Mouse (Mus musculus): Measurements from ENCODE around the gene Olfr96. TPM values are rescaled to one million over a fixed set of nuclear protein-coding genes. Genes with fewer than 3 reads are reported as not detected.
A peak's percentile ranks its signal among the peaks of the same experiment; 100 is the strongest.

The Olfr96 gene
- total and polyA plus RNA-seq, 2 experiments = not detected

DNA sequence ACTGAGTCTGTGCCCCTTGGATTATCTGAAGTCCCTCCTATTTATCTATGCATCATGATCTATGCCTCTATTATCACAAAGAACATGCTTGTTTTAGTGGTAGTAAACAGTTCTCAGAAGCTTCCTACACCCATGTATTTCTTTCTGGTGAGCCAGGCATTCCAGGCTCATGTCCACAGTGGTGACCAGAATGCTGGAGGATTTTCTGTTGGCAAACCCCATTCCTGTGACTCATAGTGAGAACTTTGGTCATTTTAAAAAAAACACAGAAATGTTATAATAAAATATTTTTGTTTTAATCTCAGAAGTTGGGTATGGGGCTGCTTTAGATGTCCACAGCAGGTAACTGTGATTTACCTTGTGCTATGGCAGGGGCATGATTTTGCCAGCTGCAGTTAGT, 29.5 kb downstream of the Olfr96 start:
- TF ChIP-seq CTCF (IDR thresholded peaks at IDR 0.05; ENCODE audit: low read depth, low read length) = no peak
- no peak for TF ChIP-seq POLR2A (IDR thresholded peaks at IDR 0.05; ENCODE audit: extremely low read depth, insufficient read depth, low read length)
- Histone ChIP-seq H3K9ac (ENCODE audit: low read depth, low read length) (no peak overlapping the region), H3K27ac (replicated peaks; ENCODE audit: insufficient read depth, low read depth, low read length) (no peak overlapping the region)

DNA sequence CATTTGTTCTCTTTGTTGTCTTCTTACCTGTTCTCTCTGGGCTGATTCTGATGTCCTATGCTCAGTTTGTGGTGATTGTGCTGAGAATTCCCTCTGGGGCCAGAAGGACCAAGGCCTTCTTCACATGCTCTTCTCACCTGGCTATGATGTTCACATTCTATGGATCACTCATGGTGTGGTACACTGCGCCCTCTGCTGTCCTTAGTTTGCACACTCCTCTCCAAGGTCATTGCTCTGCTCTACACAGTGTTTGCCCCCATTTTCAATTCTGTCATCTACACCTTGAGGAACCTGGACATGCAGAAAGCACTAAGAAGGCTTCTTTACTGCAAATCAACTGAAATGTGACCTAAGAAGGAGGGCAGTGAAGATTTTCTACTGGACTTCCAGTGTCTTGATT, 30.6 kb downstream of the Olfr96 start:
- H3K79me2 ChIP-seq (ENCODE audit: control insufficient read depth, insufficient read depth, low read length) = no peaks in the 10 kb centered on the region
- H3K27me3 ChIP-seq (ENCODE audit: control insufficient read depth, insufficient read depth, low read length) = no peaks in the 10 kb centered on the region
- H3K27ac ChIP-seq (replicated peaks; ENCODE audit: insufficient read depth, low read depth, low read length) = no peak overlapping the region
- H3K9ac ChIP-seq (ENCODE audit: low read depth, low read length) = no peak overlapping the region
- TF ChIP-seq CTCF (IDR thresholded peaks at IDR 0.05; ENCODE audit: low read depth, low read length) (peak; percentile 66), POLR2A (IDR thresholded peaks at IDR 0.05; ENCODE audit: extremely low read depth, insufficient read depth, low read length) (no peak)
- peak; percentile 27 for DNase-seq (ENCODE audit: extremely low read depth, low read depth, low spot score)
- H3K36me3 ChIP-seq (ENCODE audit: control insufficient read depth, insufficient read depth, low read length) = no peaks in the 10 kb centered on the region
- WGBS = 14% methylated on average over 1 of the region's 1 CpGs
- H3K4me1 ChIP-seq (ENCODE audit: control insufficient read depth, insufficient read depth, low read length) = no peaks in the 10 kb centered on the region
- no peak overlapping the region for H3K4me3 ChIP-seq (ENCODE audit: insufficient read depth, low read depth, low read length)

More for the DNA sequence above, 29.5 kb downstream of the Olfr96 start:
- no peaks in the 10 kb centered on the region for H3K79me2 ChIP-seq (ENCODE audit: control insufficient read depth, insufficient read depth, low read length)
- H3K27me3 ChIP-seq (ENCODE audit: control insufficient read depth, insufficient read depth, low read length) = no peaks in the 10 kb centered on the region
- H3K36me3 ChIP-seq (ENCODE audit: control insufficient read depth, insufficient read depth, low read length) = no peaks in the 10 kb centered on the region
- no peaks in the 10 kb centered on the region for H3K4me1 ChIP-seq (ENCODE audit: control insufficient read depth, insufficient read depth, low read length)
- no peak overlapping the region for H3K4me3 ChIP-seq (ENCODE audit: insufficient read depth, low read depth, low read length)
- no peak for DNase-seq (ENCODE audit: extremely low read depth, low read depth, low spot score)

DNA sequence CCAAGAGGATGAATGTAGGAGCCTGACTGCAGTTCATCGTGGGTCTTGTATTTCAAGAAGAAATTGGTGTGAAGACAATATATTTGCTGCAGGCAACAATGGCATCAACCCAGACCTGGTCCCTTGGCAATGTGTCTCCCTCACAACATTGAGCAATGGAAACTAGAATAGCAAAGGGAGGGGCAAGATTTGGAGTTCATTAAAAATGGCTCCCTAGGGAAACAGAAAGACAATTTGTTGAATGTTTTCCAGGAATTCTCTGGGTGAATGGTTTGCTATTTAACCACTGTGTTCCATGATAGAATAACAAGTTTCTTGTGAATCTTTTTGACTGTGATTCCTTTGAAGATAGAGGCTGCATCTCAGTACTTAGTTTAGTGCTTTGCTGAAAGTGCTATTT, 43.7 kb downstream of the Olfr96 start, which contains the start of gene Olfr98:
TSS of gene Olfr98 (minus strand) at position 124 of the 400 bp plus-strand sequence.
- H3K36me3 ChIP-seq (ENCODE audit: control insufficient read depth, insufficient read depth, low read length) = no peaks in the 10 kb centered on the region
- no peaks in the 10 kb centered on the region for H3K79me2 ChIP-seq (ENCODE audit: control insufficient read depth, insufficient read depth, low read length)
- TF ChIP-seq POLR2A (IDR thresholded peaks at IDR 0.05; ENCODE audit: extremely low read depth, insufficient read depth, low read length) = no peak
- no peak for TF ChIP-seq CTCF (IDR thresholded peaks at IDR 0.05; ENCODE audit: low read depth, low read length)
- no peaks in the 10 kb centered on the region for H3K27me3 ChIP-seq (ENCODE audit: control insufficient read depth, insufficient read depth, low read length)
- no peak for DNase-seq (ENCODE audit: extremely low read depth, low read depth, low spot score)
- H3K27ac ChIP-seq (replicated peaks; ENCODE audit: insufficient read depth, low read depth, low read length) = no peak within 1 kb of the TSS
- WGBS = 79% methylated on average over 1 of the region's 1 CpGs
- no peaks in the 10 kb centered on the region for H3K4me1 ChIP-seq (ENCODE audit: control insufficient read depth, insufficient read depth, low read length)
- H3K4me3 ChIP-seq (ENCODE audit: insufficient read depth, low read depth, low read length) = no peak within 1 kb of the TSS
- H3K9ac ChIP-seq (ENCODE audit: low read depth, low read length) = no peak within 1 kb of the TSS

DNA sequence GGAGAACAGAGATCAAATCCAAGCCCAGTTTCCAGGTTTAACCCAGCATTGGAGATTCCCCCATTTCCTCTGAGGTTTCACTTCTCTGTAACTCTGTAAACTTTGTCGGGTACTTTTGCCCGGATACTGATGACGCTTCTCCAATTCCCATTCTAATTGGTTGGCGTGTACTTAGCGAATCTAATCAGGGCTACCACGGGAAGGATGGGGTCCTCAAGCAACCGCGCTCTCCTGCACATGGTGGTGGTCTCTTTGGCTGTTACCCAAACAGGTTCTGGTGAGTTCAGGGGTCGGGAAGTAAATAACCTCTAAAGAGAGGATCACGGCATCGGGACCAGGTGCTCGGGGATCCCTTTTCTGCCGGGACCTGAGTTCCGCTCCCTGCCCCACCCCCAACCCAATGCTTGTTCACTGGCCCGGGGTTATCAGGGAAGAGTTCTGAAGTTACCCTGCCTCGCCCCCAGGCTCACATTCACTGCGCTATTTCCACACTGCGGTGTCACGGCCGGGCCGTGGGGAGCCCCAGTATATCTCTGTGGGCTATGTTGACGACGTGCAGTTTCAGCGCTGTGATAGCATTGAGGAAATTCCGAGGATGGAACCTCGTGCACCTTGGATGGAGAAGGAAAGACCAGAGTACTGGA, 50.2 kb downstream of the Olfr96 start, which contains the start of gene H2-M3:
TSS of gene H2-M3 (plus strand) at position 163 of the 644 bp plus-strand sequence.
- under 1% methylated on average over 26 of the region's 26 CpGs for WGBS
- Histone ChIP-seq H3K27ac (replicated peaks; ENCODE audit: insufficient read depth, low read depth, low read length) (peak within 1 kb of the TSS; percentile 55), H3K4me3 (ENCODE audit: insufficient read depth, low read depth, low read length) (peak within 1 kb of the TSS; percentile 80), H3K27me3 (ENCODE audit: control insufficient read depth, insufficient read depth, low read length) (no peaks in the 10 kb centered on the region), H3K4me1 (ENCODE audit: control insufficient read depth, insufficient read depth, low read length) (no peaks in the 10 kb centered on the region), H3K36me3 (ENCODE audit: control insufficient read depth, insufficient read depth, low read length) (no peaks in the 10 kb centered on the region), H3K79me2 (ENCODE audit: control insufficient read depth, insufficient read depth, low read length) (no peaks in the 10 kb centered on the region), H3K9ac (ENCODE audit: low read depth, low read length) (peak within 1 kb of the TSS; percentile 56)
- TF ChIP-seq CTCF (IDR thresholded peaks at IDR 0.05; ENCODE audit: low read depth, low read length) = no peak
- TF ChIP-seq POLR2A (IDR thresholded peaks at IDR 0.05; ENCODE audit: extremely low read depth, insufficient read depth, low read length) = no peak
- DNase-seq (ENCODE audit: extremely low read depth, low read depth, low spot score) = peak; percentile 78

DNA sequence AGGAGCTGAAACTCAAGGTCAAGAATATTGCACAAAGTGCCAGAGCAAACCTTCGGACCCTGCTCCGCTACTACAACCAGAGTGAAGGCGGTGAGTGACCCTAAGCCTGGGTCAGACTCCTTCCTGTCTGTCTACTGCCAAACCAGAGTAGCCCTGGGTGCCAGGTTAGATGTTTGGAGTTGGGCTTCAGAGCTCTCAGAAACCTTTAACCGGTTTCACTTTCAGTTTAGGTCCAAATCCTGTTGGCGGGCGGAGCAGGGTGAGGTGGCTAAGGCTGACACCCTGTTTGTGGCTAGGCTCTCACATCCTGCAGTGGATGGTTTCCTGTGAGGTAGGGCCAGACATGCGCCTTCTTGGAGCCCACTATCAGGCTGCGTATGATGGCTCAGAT, 50.8 kb downstream of the Olfr96 start:
- DNase-seq (ENCODE audit: extremely low read depth, low read depth, low spot score) = peak; percentile 88
- no peak for TF ChIP-seq CTCF (IDR thresholded peaks at IDR 0.05; ENCODE audit: low read depth, low read length)
- no peak for TF ChIP-seq POLR2A (IDR thresholded peaks at IDR 0.05; ENCODE audit: extremely low read depth, insufficient read depth, low read length)
- Histone ChIP-seq H3K79me2 (ENCODE audit: control insufficient read depth, insufficient read depth, low read length) (no peaks in the 10 kb centered on the region), H3K4me1 (ENCODE audit: control insufficient read depth, insufficient read depth, low read length) (no peaks in the 10 kb centered on the region), H3K27ac (replicated peaks; ENCODE audit: insufficient read depth, low read depth, low read length) (peak overlapping the region; percentile 55), H3K36me3 (ENCODE audit: control insufficient read depth, insufficient read depth, low read length) (no peaks in the 10 kb centered on the region), H3K9ac (ENCODE audit: low read depth, low read length) (peak overlapping the region; percentile 56), H3K4me3 (ENCODE audit: insufficient read depth, low read depth, low read length) (peak overlapping the region; percentile 80), H3K27me3 (ENCODE audit: control insufficient read depth, insufficient read depth, low read length) (no peaks in the 10 kb centered on the region)
- 13% methylated on average over 8 of the region's 8 CpGs for WGBS

DNA sequence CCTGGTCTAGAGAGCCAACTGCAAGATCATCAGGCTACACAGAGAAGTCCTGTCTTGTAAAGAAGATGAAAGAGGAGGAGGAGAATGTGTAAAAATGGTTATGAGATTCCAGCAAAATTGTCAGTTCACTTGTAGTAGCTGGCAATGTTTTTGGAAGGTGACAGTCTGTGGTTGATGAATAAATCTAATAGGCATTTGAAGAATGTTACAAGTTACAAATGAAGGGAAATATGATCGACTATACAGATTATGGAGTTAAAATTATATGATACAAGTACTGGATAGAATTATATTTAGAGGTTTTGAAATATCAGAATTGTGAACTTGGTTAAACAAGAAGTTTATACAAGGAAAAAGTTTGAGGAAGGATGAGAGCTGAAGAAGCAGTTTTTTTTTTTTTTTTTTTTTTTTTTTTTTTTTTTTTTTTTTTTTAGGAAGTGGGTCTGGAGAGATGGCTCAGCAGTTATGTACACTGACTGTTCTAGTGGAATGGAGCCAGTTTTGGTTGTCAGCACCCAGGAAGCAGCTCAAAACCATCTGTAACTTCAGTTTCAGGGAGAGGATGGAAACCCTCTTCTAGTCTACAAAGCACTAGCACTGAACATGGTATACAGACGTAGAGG, 55.8 kb downstream of the Olfr96 start:
- H3K27me3 ChIP-seq (ENCODE audit: control insufficient read depth, insufficient read depth, low read length) = no peaks in the 10 kb centered on the region
- H3K4me3 ChIP-seq (ENCODE audit: insufficient read depth, low read depth, low read length) = no peak overlapping the region
- no peaks in the 10 kb centered on the region for H3K36me3 ChIP-seq (ENCODE audit: control insufficient read depth, insufficient read depth, low read length)
- peak; percentile 31 for DNase-seq (ENCODE audit: extremely low read depth, low read depth, low spot score)
- TF ChIP-seq CTCF (IDR thresholded peaks at IDR 0.05; ENCODE audit: low read depth, low read length) = no peak
- TF ChIP-seq POLR2A (IDR thresholded peaks at IDR 0.05; ENCODE audit: extremely low read depth, insufficient read depth, low read length) = no peak
- WGBS = 74% methylated on average over 2 of the region's 2 CpGs
- no peak overlapping the region for H3K9ac ChIP-seq (ENCODE audit: low read depth, low read length)
- no peak overlapping the region for H3K27ac ChIP-seq (replicated peaks; ENCODE audit: insufficient read depth, low read depth, low read length)
- H3K79me2 ChIP-seq (ENCODE audit: control insufficient read depth, insufficient read depth, low read length) = no peaks in the 10 kb centered on the region
- no peaks in the 10 kb centered on the region for H3K4me1 ChIP-seq (ENCODE audit: control insufficient read depth, insufficient read depth, low read length)

Other genes with a start within 250 kb of the Olfr96 start
- not detected in 2 replicates for gene 2410137M14Rik, start 238.9 kb upstream of the Olfr96 start, total RNA-seq (2014; rRNA removed)
- not detected in 2 replicates for gene 2410137M14Rik, start 238.9 kb upstream of the Olfr96 start, polyA plus RNA-seq (2012; rRNA removed)
- not detected in 2 replicates for gene H2-M5, start 230.6 kb upstream of the Olfr96 start, total RNA-seq (2014; rRNA removed)
- gene H2-M5, start 230.6 kb upstream of the Olfr96 start, polyA plus RNA-seq (2012; rRNA removed) = not detected in 2 replicates
- 0.65 and 1.0 TPM in 2 replicates for gene Zfp57, start 219.0 kb upstream of the Olfr96 start, total RNA-seq (2014; rRNA removed)
- 0.26 and 0.59 TPM in 2 replicates for gene Zfp57, start 219.0 kb upstream of the Olfr96 start, polyA plus RNA-seq (2012; rRNA removed)
- gene Mog, start 196.7 kb upstream of the Olfr96 start, total RNA-seq (2014; rRNA removed) = not detected in 2 replicates
- gene Mog, start 196.7 kb upstream of the Olfr96 start, polyA plus RNA-seq (2012; rRNA removed) = not detected in 2 replicates
- gene Gabbr1, start 174.2 kb upstream of the Olfr96 start, total RNA-seq (2014; rRNA removed) = 1.2 and 1.9 TPM in 2 replicates
- 1.4 and 3.2 TPM in 2 replicates for gene Gabbr1, start 174.2 kb upstream of the Olfr96 start, polyA plus RNA-seq (2012; rRNA removed)
- gene Olfr90, start 131.6 kb upstream of the Olfr96 start, total RNA-seq (2014; rRNA removed) = not detected in 2 replicates
- gene Olfr90, start 131.6 kb upstream of the Olfr96 start, polyA plus RNA-seq (2012; rRNA removed) = not detected in 2 replicates
- gene Olfr91, start 121.9 kb upstream of the Olfr96 start, total RNA-seq (2014; rRNA removed) = not detected in 2 replicates
- gene Olfr91, start 121.9 kb upstream of the Olfr96 start, polyA plus RNA-seq (2012; rRNA removed) = not detected in 2 replicates
- gene Olfr92, start 100.1 kb upstream of the Olfr96 start, total RNA-seq (2014; rRNA removed) = not detected in 2 replicates
- gene Olfr92, start 100.1 kb upstream of the Olfr96 start, polyA plus RNA-seq (2012; rRNA removed) = not detected in 2 replicates
- gene Olfr93, start 58.7 kb upstream of the Olfr96 start, total RNA-seq (2014; rRNA removed) = not detected in 2 replicates
- not detected in 2 replicates for gene Olfr93, start 58.7 kb upstream of the Olfr96 start, polyA plus RNA-seq (2012; rRNA removed)
- 0.46 and 0.47 TPM in 2 replicates for gene Ubd, start 26.3 kb upstream of the Olfr96 start, total RNA-seq (2014; rRNA removed)
- gene Ubd, start 26.3 kb upstream of the Olfr96 start, polyA plus RNA-seq (2012; rRNA removed) = 0.22 TPM in 1 of 2 replicates, not detected in the other
- gene Olfr94, start 19.2 kb upstream of the Olfr96 start, total RNA-seq (2014; rRNA removed) = not detected in 2 replicates
- not detected in 2 replicates for gene Olfr94, start 19.2 kb upstream of the Olfr96 start, polyA plus RNA-seq (2012; rRNA removed)
- not detected in 2 replicates for gene Olfr95, start 7.0 kb upstream of the Olfr96 start, total RNA-seq (2014; rRNA removed)
- not detected in 2 replicates for gene Olfr95, start 7.0 kb upstream of the Olfr96 start, polyA plus RNA-seq (2012; rRNA removed)
- not detected in 2 replicates for gene Olfr97, start 17.2 kb downstream of the Olfr96 start, total RNA-seq (2014; rRNA removed)
- not detected in 2 replicates for gene Olfr97, start 17.2 kb downstream of the Olfr96 start, polyA plus RNA-seq (2012; rRNA removed)
- not detected in 2 replicates for gene Olfr98, start 43.6 kb downstream of the Olfr96 start, total RNA-seq (2014; rRNA removed)
- gene Olfr98, start 43.6 kb downstream of the Olfr96 start, polyA plus RNA-seq (2012; rRNA removed) = not detected in 2 replicates
- 4.4 and 4.5 TPM in 2 replicates for gene H2-M3, start 50.1 kb downstream of the Olfr96 start, total RNA-seq (2014; rRNA removed)
- gene H2-M3, start 50.1 kb downstream of the Olfr96 start, polyA plus RNA-seq (2012; rRNA removed) = 1.7 and 3.3 TPM in 2 replicates
- gene Olfr99, start 63.3 kb downstream of the Olfr96 start, total RNA-seq (2014; rRNA removed) = not detected in 2 replicates
- not detected in 2 replicates for gene Olfr99, start 63.3 kb downstream of the Olfr96 start, polyA plus RNA-seq (2012; rRNA removed)
- not detected in 2 replicates for gene Olfr101, start 84.2 kb downstream of the Olfr96 start, total RNA-seq (2014; rRNA removed)
- not detected in 2 replicates for gene Olfr101, start 84.2 kb downstream of the Olfr96 start, polyA plus RNA-seq (2012; rRNA removed)
- not detected in 2 replicates for gene Olfr102, start 96.9 kb downstream of the Olfr96 start, total RNA-seq (2014; rRNA removed)
- not detected in 2 replicates for gene Olfr102, start 96.9 kb downstream of the Olfr96 start, polyA plus RNA-seq (2012; rRNA removed)
- not detected in 2 replicates for gene Olfr103, start 119.6 kb downstream of the Olfr96 start, total RNA-seq (2014; rRNA removed)
- gene Olfr103, start 119.6 kb downstream of the Olfr96 start, polyA plus RNA-seq (2012; rRNA removed) = not detected in 2 replicates
- not detected in 2 replicates for gene Olfr104-ps, start 139.4 kb downstream of the Olfr96 start, total RNA-seq (2014; rRNA removed)
- not detected in 2 replicates for gene Olfr104-ps, start 139.4 kb downstream of the Olfr96 start, polyA plus RNA-seq (2012; rRNA removed)
- gene Olfr105-ps, start 158.9 kb downstream of the Olfr96 start, total RNA-seq (2014; rRNA removed) = not detected in 2 replicates
- gene Olfr105-ps, start 158.9 kb downstream of the Olfr96 start, polyA plus RNA-seq (2012; rRNA removed) = not detected in 2 replicates
- not detected in 2 replicates for gene Olfr106-ps, start 170.2 kb downstream of the Olfr96 start, total RNA-seq (2014; rRNA removed)
- gene Olfr106-ps, start 170.2 kb downstream of the Olfr96 start, polyA plus RNA-seq (2012; rRNA removed) = not detected in 2 replicates
- not detected in 2 replicates for gene Olfr107, start 179.1 kb downstream of the Olfr96 start, total RNA-seq (2014; rRNA removed)
- gene Olfr107, start 179.1 kb downstream of the Olfr96 start, polyA plus RNA-seq (2012; rRNA removed) = not detected in 2 replicates
- not detected in 2 replicates for gene Olfr108, start 225.3 kb downstream of the Olfr96 start, total RNA-seq (2014; rRNA removed)
- not detected in 2 replicates for gene Olfr108, start 225.3 kb downstream of the Olfr96 start, polyA plus RNA-seq (2012; rRNA removed)
- not detected in 2 replicates for gene Olfr109, start 238.8 kb downstream of the Olfr96 start, total RNA-seq (2014; rRNA removed)
- not detected in 2 replicates for gene Olfr109, start 238.8 kb downstream of the Olfr96 start, polyA plus RNA-seq (2012; rRNA removed)

Measured in liver, adult 2 months (tissue).